Mouse (Mus musculus) stomach, embryonic 16.5 days (tissue): ENCODE data around the gene Nckap5l. TPM values are rescaled to one million over a fixed set of nuclear protein-coding genes. Genes with fewer than 3 reads are reported as not detected.

Experiments
- ATAC-seq: fragments of 200-750 bp; cut with Nextera tagmentation; 2 replicates; pipeline ENCODE4 v1.8.0; 2017; ENCODE audit warnings: moderate number of reproducible peaks, moderate TSS enrichment; ENCODE audit not compliant: insufficient read depth, low FRiP score
- H3K27ac ChIP-seq: fragments of 300-500 bp; sonication (generic); 2 replicates; pipeline ENCODE4 v1.5.1; 2014; ENCODE audit warnings: low read length
- H3K27me3 ChIP-seq: fragments of 300-500 bp; sonication (generic); 2 replicates; pipeline ENCODE4 v1.6.1; 2014; ENCODE audit warnings: low read length, control low read depth, mixed read lengths; ENCODE audit not compliant: control insufficient read depth, insufficient read depth
- H3K36me3 ChIP-seq: fragments of 300-500 bp; sonication (generic); 2 replicates; pipeline ENCODE4 v1.6.1; 2014; ENCODE audit warnings: low read length; ENCODE audit not compliant: control insufficient read depth, insufficient read depth
- H3K4me1 ChIP-seq: fragments of 300-500 bp; sonication (generic); 2 replicates; pipeline ENCODE4 v1.6.1; 2014; ENCODE audit warnings: low read length, control low read depth, mixed read lengths; ENCODE audit not compliant: control insufficient read depth, insufficient read depth
- H3K4me2 ChIP-seq: fragments of 300-500 bp; sonication (generic); 2 replicates; pipeline ENCODE4 v1.6.1; 2014; ENCODE audit warnings: low read depth, low read length, mixed read lengths
- H3K4me3 ChIP-seq: fragments of 300-500 bp; sonication (generic); replicated peaks from 2 replicates; pipeline ENCODE4 v1.5.1; 2014; ENCODE audit warnings: mild to moderate bottlenecking, low read length
- H3K9ac ChIP-seq: fragments of 300-500 bp; sonication (generic); 2 replicates; pipeline ENCODE4 v1.6.1; 2014; ENCODE audit warnings: low read length
- H3K9me3 ChIP-seq: fragments of 300-500 bp; sonication (generic); replicated peaks from 2 replicates; pipeline ENCODE4 v1.6.1; 2016; ENCODE audit warnings: low read length, control low read depth; ENCODE audit not compliant: control insufficient read depth
- WGBS: fragments of 180-500 bp; shearing (Covaris S2); extraction: QIAGEN DNeasy Blood & Tissue Kit; methylation state at CpG from one replicate; pipeline ENCODE4 v1.1.7; 2014; 5-methylcytosine and 5-hydroxymethylcytosine counted together
- polyA plus RNA-seq: library from polyadenylated mRNA; unstranded; fragments of >200 nt; fragmentation: Nextera tagmentation; extraction: Ambion mirVana; gene quantifications from 2 replicates; pipeline ENCODE4 v1.2.1, GENCODE M21; 2015

The Nckap5l gene
- polyA plus RNA-seq, 1 experiment from 2014 or later, result 4.6 TPM

GRCm38 (mm10) chr15:99470971-99471676 is 13.6 kb upstream of the Nckap5l start:
- Histone ChIP-seq H3K4me1 (peaks cover 6% of the 10 kb centered on the region), H3K27ac (no peak overlapping the region), H3K9me3 (no peaks in the 10 kb centered on the region), H3K4me2 (no peak overlapping the region), H3K27me3 (no peaks in the 10 kb centered on the region), H3K4me3 (no peak overlapping the region), H3K9ac (no peak overlapping the region), H3K36me3 (peaks cover 10% of the 10 kb centered on the region; the same call in 1 of the 2 replicates)
- no peak for ATAC-seq
- WGBS, result 57% methylated on average over 17 of the region's 17 CpGs

GRCm38 (mm10) chr15:99470224-99470761 is 12.7 kb upstream of the Nckap5l start:
- peaks cover 10% of the 10 kb centered on the region; the same call in 1 of the 2 replicates for H3K36me3 ChIP-seq
- 87% methylated on average over 31 of the region's 31 CpGs for WGBS
- H3K4me2 ChIP-seq, result no peak overlapping the region
- no peak for ATAC-seq
- H3K9ac ChIP-seq, result 0 out of 2 replicates have a peak overlapping the region, but pooled peaks have one; percentile 21
- H3K9me3 ChIP-seq, result no peaks in the 10 kb centered on the region
- no peaks in the 10 kb centered on the region for H3K27me3 ChIP-seq
- H3K4me1 ChIP-seq, result peaks cover 6% of the 10 kb centered on the region
- no peak overlapping the region for H3K4me3 ChIP-seq
- no peak overlapping the region for H3K27ac ChIP-seq

DNA sequence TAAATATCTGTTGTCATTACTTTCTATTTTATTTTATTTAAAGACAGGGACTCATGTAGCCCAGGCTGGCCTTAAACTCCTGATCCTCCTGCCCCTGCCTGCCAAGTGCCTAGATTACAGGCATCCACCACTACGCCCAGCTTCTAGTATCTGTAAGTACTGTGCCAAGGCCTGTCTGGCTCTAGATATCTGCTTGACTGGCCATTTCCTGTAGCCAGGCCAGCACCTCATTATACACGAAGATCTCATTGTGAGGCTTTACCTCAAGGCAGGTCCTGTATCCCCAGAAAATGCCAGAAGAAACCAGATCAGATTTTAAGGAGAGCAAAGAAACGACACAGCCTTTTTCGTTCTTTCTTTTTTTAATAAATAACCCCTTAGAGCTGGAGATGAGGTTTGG is 12.2 kb upstream of the Nckap5l start:
- no peak overlapping the region for H3K4me3 ChIP-seq
- 88% methylated on average over 4 of the region's 4 CpGs for WGBS
- H3K27me3 ChIP-seq, result no peaks in the 10 kb centered on the region
- H3K9me3 ChIP-seq, result no peaks in the 10 kb centered on the region
- H3K36me3 ChIP-seq, result peaks cover 10% of the 10 kb centered on the region; the same call in 1 of the 2 replicates
- H3K9ac ChIP-seq, result no peak overlapping the region
- no peak overlapping the region for H3K4me2 ChIP-seq
- H3K4me1 ChIP-seq, result peaks cover 6% of the 10 kb centered on the region
- H3K27ac ChIP-seq, result no peak overlapping the region
- no peak for ATAC-seq

- H3K36me3 ChIP-seq, result peaks cover 10% of the 10 kb centered on the region; the same call in 1 of the 2 replicates
- peaks cover 6% of the 10 kb centered on the region for H3K4me1 ChIP-seq
- no peak for ATAC-seq
- WGBS, result 36% methylated on average over 3 of the region's 3 CpGs
- H3K27ac ChIP-seq, result no peak overlapping the region
- no peak overlapping the region for H3K9ac ChIP-seq
- no peak overlapping the region for H3K4me3 ChIP-seq
- H3K4me2 ChIP-seq, result no peak overlapping the region
- H3K27me3 ChIP-seq, result no peaks in the 10 kb centered on the region
- no peaks in the 10 kb centered on the region for H3K9me3 ChIP-seq
Observed at GRCm38 (mm10) chr15:99469067-99469466, 11.5 kb upstream of the Nckap5l start.

GRCm38 (mm10) chr15:99463194-99463593 is 5.6 kb upstream of the Nckap5l start:
- WGBS, result 52% methylated on average over 13 of the region's 13 CpGs
- peak overlapping the region; percentile 41 for H3K4me2 ChIP-seq
- ATAC-seq, result 0 out of 2 replicates have a peak, but pooled peaks have one; percentile 14
- no peaks in the 10 kb centered on the region for H3K27me3 ChIP-seq
- peak overlapping the region; percentile 46; the same call in 1 of the 2 replicates for H3K9ac ChIP-seq
- no peaks in the 10 kb centered on the region for H3K36me3 ChIP-seq
- H3K4me1 ChIP-seq, result peaks cover 7% of the 10 kb centered on the region; the same call in 1 of the 2 replicates
- H3K9me3 ChIP-seq, result no peaks in the 10 kb centered on the region
- H3K4me3 ChIP-seq, result no peak overlapping the region
- no peak overlapping the region for H3K27ac ChIP-seq

- Histone ChIP-seq H3K27me3 (no peaks in the 10 kb centered on the region), H3K9me3 (no peaks in the 10 kb centered on the region), H3K9ac (peak overlapping the region; percentile 82), H3K36me3 (no peaks in the 10 kb centered on the region), H3K4me2 (peak overlapping the region; percentile 90), H3K4me3 (peak overlapping the region; percentile 81), H3K4me1 (peaks cover 21% of the 10 kb centered on the region), H3K27ac (peak overlapping the region; percentile 92)
- WGBS, result under 1% methylated on average over 42 of the region's 43 CpGs
- peak; percentile 71 for ATAC-seq
Observed at GRCm38 (mm10) chr15:99456963-99457605, 464 bp downstream of the Nckap5l start.

GRCm38 (mm10) chr15:99456338-99456962 is 1.1 kb downstream of the Nckap5l start:
- Histone ChIP-seq H3K27ac (peak overlapping the region; percentile 92), H3K9me3 (no peaks in the 10 kb centered on the region), H3K4me2 (peak overlapping the region; percentile 90), H3K4me3 (peak overlapping the region; percentile 81), H3K9ac (peak overlapping the region; percentile 82), H3K4me1 (peaks cover 21% of the 10 kb centered on the region), H3K27me3 (no peaks in the 10 kb centered on the region), H3K36me3 (no peaks in the 10 kb centered on the region)
- no peak for ATAC-seq
- 18% methylated on average over 7 of the region's 7 CpGs for whole genome bisulfite sequencing

- WGBS, result 74% methylated on average over 3 of the region's 3 CpGs
- no peaks in the 10 kb centered on the region for H3K27me3 ChIP-seq
- H3K4me1 ChIP-seq, result peaks cover 21% of the 10 kb centered on the region
- H3K27ac ChIP-seq, result no peak overlapping the region
- no peaks in the 10 kb centered on the region for H3K36me3 ChIP-seq
- peak overlapping the region; percentile 44; the same call in 1 of the 2 replicates for H3K9ac ChIP-seq
- H3K4me3 ChIP-seq, result no peak overlapping the region
- no peak overlapping the region for H3K4me2 ChIP-seq
- no peak for ATAC-seq
- H3K9me3 ChIP-seq, result no peaks in the 10 kb centered on the region
Observed at GRCm38 (mm10) chr15:99455415-99455814, 2.1 kb downstream of the Nckap5l start.
